Mouse (Mus musculus) spleen, adult 2 months (tissue): ENCODE measurements at regions not wholly inside any gene's neighbourhood (a gene's known extent, or its start where the extent isn't known, plus 50 kb on each side); places are given as distances from the start of the nearest gene placed in this dataset.

Experiments used
- DNase-seq, 2 experiments: peaks; one replicate each; pipeline versions ENCODE4 v3.0.0 to v3.0.0-alpha.2; 2012 to 2021; ENCODE audit warnings: low spot score in 2 of 2, low read depth in 1 of 2
- H3K27ac ChIP-seq: fragments of 200-500 bp; 2 replicates; pipeline ENCODE4 v1.5.1; 2012; ENCODE audit warnings: low read length, inconsistent platforms; ENCODE audit not compliant: insufficient read depth
- H3K27me3 ChIP-seq: fragments of 200-500 bp; 2 replicates; pipeline ENCODE4 v1.6.1; 2012; ENCODE audit warnings: mild to moderate bottlenecking, moderate library complexity, low read length, inconsistent platforms; ENCODE audit not compliant: control insufficient read depth, insufficient read depth
- H3K36me3 ChIP-seq: fragments of 200-500 bp; 2 replicates; pipeline ENCODE4 v1.6.1; 2012; ENCODE audit warnings: mild to moderate bottlenecking, low read length, inconsistent platforms; ENCODE audit not compliant: control insufficient read depth, insufficient read depth
- H3K4me1 ChIP-seq: fragments of 200-500 bp; 2 replicates; pipeline ENCODE4 v1.6.1; 2011; ENCODE audit warnings: inconsistent platforms; ENCODE audit not compliant: control insufficient read depth, insufficient read depth, insufficient read length
- H3K4me3 ChIP-seq: fragments of 200-500 bp; 2 replicates; pipeline ENCODE4 v1.5.1; 2011; ENCODE audit warnings: mild to moderate bottlenecking, inconsistent platforms; ENCODE audit not compliant: insufficient read depth, insufficient read length; ENCODE audit errors: extremely low read depth
- CTCF ChIP-seq: fragments of 200-500 bp; IDR thresholded peaks from 2 replicates; pipeline ENCODE4 v1.5.1; 2011; ENCODE audit warnings: mild to moderate bottlenecking, inconsistent platforms; ENCODE audit not compliant: insufficient read depth, insufficient read length, insufficient replicate concordance; ENCODE audit errors: extremely low read depth
- POLR2A ChIP-seq: fragments of 200-500 bp; IDR thresholded peaks from 2 replicates; pipeline ENCODE4 v1.6.1; 2011; ENCODE audit warnings: low read depth, low read length, inconsistent platforms
- WGBS: fragments of 180-500 bp; shearing (Covaris S2); methylation state at CpG from one replicate; pipeline ENCODE4 v1.1.7; 2018; 5-methylcytosine and 5-hydroxymethylcytosine counted together

- Histone ChIP-seq H3K27ac (no peak overlapping the region), H3K4me3 (no peak overlapping the region), H3K27me3 (no peaks in the 10 kb centered on the region), H3K36me3 (no peaks in the 10 kb centered on the region), H3K4me1 (no peaks in the 10 kb centered on the region)
- no peak for DNase-seq
- no peak for TF ChIP-seq POLR2A
- TF ChIP-seq CTCF, result no peak
- WGBS, result 82% methylated on average over 2 of the region's 2 CpGs
Observed at GRCm38 (mm10) chr6:117252361-117252760, 84.0 kb downstream of the Cxcl12 start.

GRCm38 (mm10) chr6:117253036-117253435, 84.7 kb downstream of the Cxcl12 start:
- 81% methylated on average over 6 of the region's 6 CpGs for WGBS
- H3K4me1 ChIP-seq, result no peaks in the 10 kb centered on the region
- H3K36me3 ChIP-seq, result no peaks in the 10 kb centered on the region
- no peaks in the 10 kb centered on the region for H3K27me3 ChIP-seq
- no peak overlapping the region for H3K4me3 ChIP-seq
- no peak for DNase-seq
- no peak overlapping the region for H3K27ac ChIP-seq
- TF ChIP-seq POLR2A (no peak), CTCF (no peak)

GRCm38 (mm10) chr6:117253586-117254330, 85.4 kb downstream of the Cxcl12 start:
- no peak for DNase-seq
- H3K4me1 ChIP-seq, result no peaks in the 10 kb centered on the region
- no peaks in the 10 kb centered on the region for H3K36me3 ChIP-seq
- no peaks in the 10 kb centered on the region for H3K27me3 ChIP-seq
- H3K27ac ChIP-seq, result no peak overlapping the region
- TF ChIP-seq CTCF (no peak), POLR2A (no peak)
- no peak overlapping the region for H3K4me3 ChIP-seq
- 82% methylated on average over 16 of the region's 16 CpGs for WGBS

GRCm38 (mm10) chr6:117254620-117255228, 86.4 kb downstream of the Cxcl12 start:
- TF ChIP-seq CTCF (no peak), POLR2A (no peak)
- Histone ChIP-seq H3K4me3 (no peak overlapping the region), H3K4me1 (no peaks in the 10 kb centered on the region), H3K27me3 (no peaks in the 10 kb centered on the region), H3K36me3 (no peaks in the 10 kb centered on the region), H3K27ac (no peak overlapping the region)
- no peak for DNase-seq
- WGBS, result 54% methylated on average over 3 of the region's 3 CpGs

- H3K27me3 ChIP-seq, result no peaks in the 10 kb centered on the region
- no peak overlapping the region for H3K27ac ChIP-seq
- no peak for TF ChIP-seq POLR2A
- no peak for TF ChIP-seq CTCF
- no peaks in the 10 kb centered on the region for H3K36me3 ChIP-seq
- no peak for DNase-seq
- H3K4me3 ChIP-seq, result no peak overlapping the region
- 83% methylated on average over 3 of the region's 3 CpGs for WGBS
- no peaks in the 10 kb centered on the region for H3K4me1 ChIP-seq
Observed at GRCm38 (mm10) chr6:117255399-117256098, 87.2 kb downstream of the Cxcl12 start.

GRCm38 (mm10) chr6:117256099-117256471, 87.8 kb downstream of the Cxcl12 start:
- Histone ChIP-seq H3K27ac (no peak overlapping the region), H3K4me1 (no peaks in the 10 kb centered on the region), H3K4me3 (no peak overlapping the region), H3K27me3 (no peaks in the 10 kb centered on the region), H3K36me3 (no peaks in the 10 kb centered on the region)
- DNase-seq, result no peak
- 90% methylated on average over 2 of the region's 2 CpGs for WGBS
- TF ChIP-seq CTCF (no peak), POLR2A (no peak)
